Mouse (Mus musculus): ENCODE measurements at regions not wholly inside any gene's neighbourhood (a gene's known extent, or its start where the extent isn't known, plus 50 kb on each side); places are given as distances from the start of the nearest gene placed in this dataset.

- H3K4me2 ChIP-seq (ENCODE audit: low read depth, low read length), result no peak overlapping the region
- H3K36me3 ChIP-seq (replicated peaks; ENCODE audit: insufficient read depth, low read length), result no peaks in the 10 kb centered on the region
- no peak overlapping the region for H3K27ac ChIP-seq (ENCODE audit: low read depth)
- WGBS (ENCODE audit: insufficient replicate concordance), result 68% methylated on average over 8 of the region's 8 CpGs
- no peaks in the 10 kb centered on the region for H3K27me3 ChIP-seq (ENCODE audit: insufficient read depth, low read length)
- H3K4me1 ChIP-seq (ENCODE audit: insufficient read depth), result peaks cover 3% of the 10 kb centered on the region; the same call in 1 of the 2 replicates
- H3K9me3 ChIP-seq (ENCODE audit: low read length), result no peaks in the 10 kb centered on the region
- no peak overlapping the region for H3K9ac ChIP-seq (replicated peaks)
- H3K4me3 ChIP-seq (ENCODE audit: low read depth, low read length), result no peak overlapping the region
- DNase-seq (no peak), ATAC-seq (no peak)
- TF ChIP-seq CTCF (IDR thresholded peaks at IDR 0.05; ENCODE audit: low read depth), result no peak
- no peak for TF ChIP-seq EP300 (IDR thresholded peaks at IDR 0.05; ENCODE audit: low read depth)
Measured at GRCm38 (mm10) chr5:141054991-141055390, 54.6 kb upstream of the Card11 start.

- peaks cover 3% of the 10 kb centered on the region; the same call in 1 of the 2 replicates for H3K4me1 ChIP-seq (ENCODE audit: insufficient read depth)
- H3K27ac ChIP-seq (ENCODE audit: low read depth), result peak overlapping the region; percentile 26; the same call in 1 of the 2 replicates
- no peaks in the 10 kb centered on the region for H3K9me3 ChIP-seq (ENCODE audit: low read length)
- DNase-seq (peak; percentile 23), ATAC-seq (no peak)
- TF ChIP-seq CTCF (IDR thresholded peaks at IDR 0.05; ENCODE audit: low read depth) (no peak), EP300 (IDR thresholded peaks at IDR 0.05; ENCODE audit: low read depth) (no peak)
- 39% methylated on average over 10 of the region's 10 CpGs for WGBS (ENCODE audit: insufficient replicate concordance)
- no peak overlapping the region for H3K4me3 ChIP-seq (ENCODE audit: low read depth, low read length)
- H3K36me3 ChIP-seq (replicated peaks; ENCODE audit: insufficient read depth, low read length), result no peaks in the 10 kb centered on the region
- H3K9ac ChIP-seq (replicated peaks), result no peak overlapping the region
- H3K4me2 ChIP-seq (ENCODE audit: low read depth, low read length), result no peak overlapping the region
- no peaks in the 10 kb centered on the region for H3K27me3 ChIP-seq (ENCODE audit: insufficient read depth, low read length)
Measured at GRCm38 (mm10) chr5:141055596-141056343, 55.4 kb upstream of the Card11 start.

- Histone ChIP-seq H3K4me1 (ENCODE audit: insufficient read depth) (peaks cover 3% of the 10 kb centered on the region; the same call in 1 of the 2 replicates), H3K27me3 (ENCODE audit: insufficient read depth, low read length) (no peaks in the 10 kb centered on the region), H3K4me2 (ENCODE audit: low read depth, low read length) (no peak overlapping the region), H3K36me3 (replicated peaks; ENCODE audit: insufficient read depth, low read length) (no peaks in the 10 kb centered on the region), H3K27ac (ENCODE audit: low read depth) (no peak overlapping the region), H3K9me3 (ENCODE audit: low read length) (no peaks in the 10 kb centered on the region), H3K9ac (replicated peaks) (no peak overlapping the region), H3K4me3 (ENCODE audit: low read depth, low read length) (no peak overlapping the region)
- DNase-seq, result no peak
- 66% methylated on average over 7 of the region's 7 CpGs for WGBS (ENCODE audit: insufficient replicate concordance)
- ATAC-seq, result no peak
- no peak for TF ChIP-seq EP300 (IDR thresholded peaks at IDR 0.05; ENCODE audit: low read depth)
- TF ChIP-seq CTCF (IDR thresholded peaks at IDR 0.05; ENCODE audit: low read depth), result no peak
Measured at GRCm38 (mm10) chr5:141058141-141058540, 57.8 kb upstream of the Card11 start.

GRCm38 (mm10) chr5:141058863-141059262 is 58.5 kb upstream of the Card11 start:
- Histone ChIP-seq H3K4me2 (ENCODE audit: low read depth, low read length) (no peak overlapping the region), H3K27me3 (ENCODE audit: insufficient read depth, low read length) (no peaks in the 10 kb centered on the region), H3K9ac (replicated peaks) (no peak overlapping the region), H3K4me3 (ENCODE audit: low read depth, low read length) (no peak overlapping the region), H3K36me3 (replicated peaks; ENCODE audit: insufficient read depth, low read length) (no peaks in the 10 kb centered on the region), H3K27ac (ENCODE audit: low read depth) (no peak overlapping the region), H3K9me3 (ENCODE audit: low read length) (no peaks in the 10 kb centered on the region), H3K4me1 (ENCODE audit: insufficient read depth) (peaks cover 3% of the 10 kb centered on the region; the same call in 1 of the 2 replicates)
- DNase-seq (no peak), ATAC-seq (no peak)
- WGBS (ENCODE audit: insufficient replicate concordance), result 57% methylated on average over 1 of the region's 1 CpGs
- TF ChIP-seq CTCF (IDR thresholded peaks at IDR 0.05; ENCODE audit: low read depth), result no peak
- no peak for TF ChIP-seq EP300 (IDR thresholded peaks at IDR 0.05; ENCODE audit: low read depth)

GRCm38 (mm10) chr5:141062144-141062543 is 61.8 kb upstream of the Card11 start:
- Histone ChIP-seq H3K27me3 (ENCODE audit: insufficient read depth, low read length) (no peaks in the 10 kb centered on the region), H3K9ac (replicated peaks) (no peak overlapping the region), H3K9me3 (ENCODE audit: low read length) (no peaks in the 10 kb centered on the region), H3K27ac (ENCODE audit: low read depth) (no peak overlapping the region), H3K36me3 (replicated peaks; ENCODE audit: insufficient read depth, low read length) (no peaks in the 10 kb centered on the region), H3K4me2 (ENCODE audit: low read depth, low read length) (no peak overlapping the region), H3K4me1 (ENCODE audit: insufficient read depth) (no peaks in the 10 kb centered on the region), H3K4me3 (ENCODE audit: low read depth, low read length) (no peak overlapping the region)
- 28% methylated on average over 4 of the region's 4 CpGs for WGBS (ENCODE audit: insufficient replicate concordance)
- DNase-seq (no peak), ATAC-seq (no peak)
- no peak for TF ChIP-seq CTCF (IDR thresholded peaks at IDR 0.05; ENCODE audit: low read depth)
- no peak for TF ChIP-seq EP300 (IDR thresholded peaks at IDR 0.05; ENCODE audit: low read depth)

- Histone ChIP-seq H3K9me3 (ENCODE audit: low read length) (no peaks in the 10 kb centered on the region), H3K9ac (replicated peaks) (no peak overlapping the region), H3K36me3 (replicated peaks; ENCODE audit: insufficient read depth, low read length) (no peaks in the 10 kb centered on the region), H3K4me1 (ENCODE audit: insufficient read depth) (no peaks in the 10 kb centered on the region), H3K27ac (ENCODE audit: low read depth) (no peak overlapping the region), H3K27me3 (ENCODE audit: insufficient read depth, low read length) (no peaks in the 10 kb centered on the region), H3K4me2 (ENCODE audit: low read depth, low read length) (no peak overlapping the region), H3K4me3 (ENCODE audit: low read depth, low read length) (no peak overlapping the region)
- ATAC-seq, result no peak
- no peak for DNase-seq
- WGBS (ENCODE audit: insufficient replicate concordance), result 81% methylated on average over 7 of the region's 7 CpGs
- no peak for TF ChIP-seq EP300 (IDR thresholded peaks at IDR 0.05; ENCODE audit: low read depth)
- TF ChIP-seq CTCF (IDR thresholded peaks at IDR 0.05; ENCODE audit: low read depth), result peak; percentile 43
Measured at GRCm38 (mm10) chr5:141067561-141067960, 67.2 kb upstream of the Card11 start.
